Mouse (Mus musculus) urinary bladder, postnatal 14 days (tissue): ENCODE measurements around the gene Fbxl15.
A peak's percentile ranks its signal among the peaks of the same experiment; 100 is the strongest.

ENCODE experiments used
- DNase-seq: peaks from one replicate; pipeline ENCODE4 v3.0.0; 2021; ENCODE audit warnings: low spot score

Fbxl15 gene

GRCm38 (mm10) chr19:46308706-46309435 is 19.1 kb upstream of the Fbxl15 start:
- peak; percentile 90 for DNase-seq

DNA sequence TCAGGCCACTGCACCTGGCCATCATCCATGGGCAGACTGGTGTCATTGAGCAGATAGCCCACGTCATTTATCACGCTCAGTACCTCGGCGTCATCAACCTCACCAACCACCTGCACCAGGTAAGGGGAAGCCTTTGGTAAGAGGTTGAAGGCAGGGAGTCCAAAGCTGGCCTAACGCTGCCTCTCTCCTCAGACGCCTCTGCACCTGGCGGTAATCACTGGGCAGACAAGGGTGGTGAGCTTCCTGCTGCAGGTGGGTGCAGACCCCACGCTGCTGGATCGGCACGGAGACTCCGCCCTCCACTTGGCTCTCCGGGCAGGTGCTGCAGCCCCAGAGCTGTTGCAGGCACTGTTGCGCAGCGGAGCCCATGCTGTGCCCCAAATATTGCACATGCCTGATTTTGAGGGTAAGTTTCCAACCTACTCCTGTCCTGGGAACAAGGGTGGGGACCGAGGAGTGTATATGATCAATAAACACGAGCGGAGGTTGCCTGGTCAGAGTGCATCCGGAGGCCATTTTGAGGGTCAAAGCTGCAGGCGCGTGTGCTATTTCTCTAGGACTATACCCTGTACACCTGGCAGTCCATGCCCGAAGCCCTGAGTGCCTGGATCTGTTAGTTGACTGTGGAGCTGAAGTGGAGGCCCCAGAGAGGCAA is 18.2 kb upstream of the Fbxl15 start:
- DNase-seq, result no peak

DNA sequence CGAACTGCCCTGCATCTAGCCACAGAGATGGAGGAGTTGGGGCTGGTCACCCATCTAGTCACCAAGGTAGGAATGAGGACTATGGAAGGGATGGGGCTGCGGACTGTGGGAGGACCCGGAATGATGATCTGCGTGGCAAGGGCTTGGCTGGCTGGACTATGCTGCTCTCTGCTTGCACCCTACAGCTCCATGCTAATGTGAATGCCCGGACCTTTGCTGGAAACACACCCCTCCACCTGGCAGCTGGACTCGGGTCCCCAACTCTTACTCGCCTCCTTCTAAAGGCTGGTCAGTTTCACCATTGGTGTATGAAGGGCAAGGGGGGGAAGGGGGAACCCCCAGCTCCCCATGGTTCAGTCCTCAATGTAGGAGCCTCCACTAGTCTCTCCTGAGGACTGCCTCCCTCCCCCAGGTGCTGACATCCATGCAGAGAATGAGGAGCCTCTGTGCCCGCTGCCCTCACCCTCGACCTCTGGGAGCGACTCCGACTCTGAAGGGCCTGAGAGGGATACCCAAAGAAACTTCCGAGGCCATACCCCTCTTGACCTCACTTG is 17.6 kb upstream of the Fbxl15 start:
- no peak for DNase-seq

- DNase-seq, result no peak
Observed at GRCm38 (mm10) chr19:46311341-46311740, 16.6 kb upstream of the Fbxl15 start.

DNA sequence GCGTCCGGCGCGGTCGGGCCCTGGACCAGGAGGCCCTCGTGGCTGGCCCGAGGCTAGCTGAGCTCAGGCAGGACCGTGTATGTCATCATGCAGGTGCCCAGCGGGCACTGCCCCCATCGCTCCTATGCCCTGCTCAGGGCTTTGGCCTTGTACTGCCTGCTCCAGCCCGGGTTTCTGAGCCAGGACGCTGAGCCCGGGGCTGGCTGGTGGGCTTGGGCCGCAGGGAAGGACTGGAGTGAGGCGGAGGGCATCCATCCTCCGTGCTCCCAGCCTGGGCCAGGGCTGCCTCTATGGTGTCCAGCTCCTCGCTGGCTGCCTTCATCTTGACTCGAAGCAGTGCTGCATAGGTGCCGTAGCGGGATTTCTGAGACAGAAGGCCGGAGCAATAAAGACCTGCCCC is 15.4 kb upstream of the Fbxl15 start:
- DNase-seq, result no peak

- no peak for DNase-seq
Observed at GRCm38 (mm10) chr19:46313116-46313515, 14.9 kb upstream of the Fbxl15 start.

DNA sequence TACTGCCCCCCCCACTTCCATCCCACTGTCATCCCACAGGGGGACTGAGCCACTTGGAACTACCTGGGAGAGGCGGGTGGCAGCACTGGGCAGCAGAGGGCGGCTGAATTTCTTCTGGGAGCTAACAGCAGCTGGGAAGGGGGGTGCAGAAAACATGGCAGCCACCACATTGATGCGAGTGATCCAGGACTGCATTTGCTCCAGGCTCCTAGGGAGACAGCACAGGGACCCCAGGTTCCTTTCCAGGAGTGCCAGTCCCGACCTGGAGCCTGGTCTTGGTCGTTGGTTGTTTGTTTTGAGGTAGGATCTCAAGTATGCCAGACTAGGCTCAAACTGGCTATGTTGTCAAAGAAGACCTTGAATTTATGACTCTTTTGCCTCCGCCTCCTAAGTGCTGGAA is 14.4 kb upstream of the Fbxl15 start:
- DNase-seq, result no peak

DNA sequence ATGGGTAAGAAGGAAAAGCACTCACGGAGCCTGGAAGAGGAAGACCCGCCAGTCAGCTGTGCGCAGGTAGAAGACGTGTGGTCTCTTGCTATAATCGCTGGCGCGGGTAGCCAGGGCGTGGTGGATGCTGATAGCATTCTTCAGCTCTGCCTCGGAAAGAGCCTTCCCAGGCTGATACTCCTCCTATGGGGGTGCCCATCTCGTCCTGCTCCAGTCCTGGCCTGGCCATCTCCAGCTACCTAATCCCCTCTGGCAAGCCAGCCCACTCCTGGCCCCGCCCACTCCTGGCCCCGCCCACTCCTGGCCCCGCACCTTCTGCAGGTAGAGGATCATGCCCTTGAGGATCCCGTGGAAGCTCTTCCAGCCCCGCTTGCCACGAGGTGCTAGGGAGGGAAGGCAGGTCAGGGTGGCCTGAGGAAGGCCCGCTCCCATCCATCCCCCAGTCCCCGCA is 13.8 kb upstream of the Fbxl15 start:
- DNase-seq, result no peak

GRCm38 (mm10) chr19:46314872-46315742 is 12.9 kb upstream of the Fbxl15 start:
- no peak for DNase-seq

DNA sequence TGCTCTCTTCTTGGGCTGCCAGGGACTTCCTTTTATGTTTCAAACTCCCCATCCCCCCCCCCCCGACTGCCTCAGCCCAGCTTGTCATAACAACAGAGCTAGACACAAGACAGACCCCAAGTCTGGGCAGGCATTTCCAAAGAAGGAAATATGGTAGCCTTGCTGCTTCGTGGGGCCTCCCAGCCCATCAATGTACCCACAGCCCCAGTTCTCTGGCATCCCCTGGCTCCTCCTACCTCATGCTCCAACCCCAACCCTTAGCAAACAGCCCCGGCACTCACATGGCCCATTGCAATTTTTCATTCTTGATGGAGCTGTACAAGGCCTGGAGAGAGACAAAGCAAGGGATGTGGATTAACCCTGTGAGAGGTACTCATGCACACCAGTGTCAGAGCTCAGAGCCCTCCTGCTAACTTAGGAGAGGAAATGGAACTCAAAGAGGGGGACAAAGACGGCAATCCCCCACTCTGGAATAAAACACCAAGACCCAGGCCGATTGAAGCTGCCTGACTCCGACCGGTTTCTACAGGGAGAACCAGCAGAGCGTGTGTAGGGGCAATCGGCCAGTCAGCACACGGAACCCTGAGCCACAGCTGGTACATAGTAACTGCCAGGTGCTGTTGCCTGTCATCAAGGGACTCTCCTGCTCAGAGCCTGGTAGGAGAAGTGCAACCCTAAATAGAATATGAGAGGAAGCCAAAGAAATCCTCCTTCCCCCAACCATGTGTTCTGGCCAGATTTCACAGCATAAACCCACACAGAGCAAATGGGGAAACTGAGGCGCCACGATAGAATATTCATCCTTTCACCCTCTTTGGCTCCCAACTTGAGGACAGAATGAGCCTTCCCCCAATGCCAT is 12.0 kb upstream of the Fbxl15 start:
- no peak for DNase-seq

DNA sequence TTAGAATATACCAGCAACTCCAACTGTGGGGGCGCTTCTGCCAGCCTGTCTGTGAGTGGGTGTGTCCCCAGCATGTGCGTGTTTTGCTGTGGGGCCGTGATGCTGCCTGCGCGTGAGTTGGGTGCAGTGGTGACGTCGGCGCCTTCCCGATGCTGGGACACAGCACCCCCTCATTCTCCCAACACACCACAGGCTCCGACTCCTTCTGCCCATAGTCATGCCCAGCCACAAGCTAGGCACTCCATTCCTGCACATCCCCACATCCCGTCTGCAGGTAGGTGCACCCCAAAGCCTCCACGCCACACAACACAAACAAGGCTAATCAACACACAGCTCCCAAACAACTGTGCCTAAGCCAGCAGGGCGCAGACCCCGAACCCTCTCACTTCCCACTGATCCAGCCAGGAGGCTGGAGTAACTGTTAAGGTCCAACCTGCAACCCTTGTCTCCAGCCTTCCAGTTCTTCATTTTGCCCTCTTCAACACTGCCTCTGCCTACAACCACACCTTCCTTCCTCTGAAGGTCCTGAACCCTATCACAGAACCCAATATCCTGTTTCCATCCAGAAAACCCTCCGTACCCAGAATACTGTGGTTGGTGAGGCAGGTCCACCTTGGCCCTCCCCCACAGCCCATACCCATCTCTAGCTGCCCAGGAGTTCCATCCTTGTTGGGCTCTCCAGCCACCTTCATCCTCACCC is 11.0 kb upstream of the Fbxl15 start:
- no peak for DNase-seq

- DNase-seq, result no peak
Observed at GRCm38 (mm10) chr19:46317546-46317885, 10.5 kb upstream of the Fbxl15 start.

DNA sequence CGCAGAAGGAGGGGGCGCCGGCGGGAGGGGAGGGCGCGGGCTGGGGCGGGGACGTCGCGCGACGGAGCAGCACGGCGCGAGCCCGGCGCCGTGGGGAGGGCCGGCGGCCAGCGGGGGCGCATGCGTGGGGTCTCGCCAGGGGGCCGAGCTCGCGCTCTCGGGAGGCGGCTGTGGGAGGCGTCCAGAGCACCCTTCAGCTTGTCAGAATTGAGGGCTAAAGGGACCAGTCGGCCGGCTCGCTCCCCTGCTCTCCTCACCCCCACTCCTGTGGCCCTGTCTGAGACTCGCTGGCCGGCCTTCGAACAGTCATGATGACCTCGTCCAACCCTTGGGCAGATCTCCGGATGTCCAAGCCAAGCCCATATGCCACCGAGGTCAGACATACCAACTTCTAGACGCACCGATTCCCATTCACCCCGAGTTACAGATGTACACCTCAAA is 9.9 kb upstream of the Fbxl15 start:
- DNase-seq, result peak; percentile 49

DNA sequence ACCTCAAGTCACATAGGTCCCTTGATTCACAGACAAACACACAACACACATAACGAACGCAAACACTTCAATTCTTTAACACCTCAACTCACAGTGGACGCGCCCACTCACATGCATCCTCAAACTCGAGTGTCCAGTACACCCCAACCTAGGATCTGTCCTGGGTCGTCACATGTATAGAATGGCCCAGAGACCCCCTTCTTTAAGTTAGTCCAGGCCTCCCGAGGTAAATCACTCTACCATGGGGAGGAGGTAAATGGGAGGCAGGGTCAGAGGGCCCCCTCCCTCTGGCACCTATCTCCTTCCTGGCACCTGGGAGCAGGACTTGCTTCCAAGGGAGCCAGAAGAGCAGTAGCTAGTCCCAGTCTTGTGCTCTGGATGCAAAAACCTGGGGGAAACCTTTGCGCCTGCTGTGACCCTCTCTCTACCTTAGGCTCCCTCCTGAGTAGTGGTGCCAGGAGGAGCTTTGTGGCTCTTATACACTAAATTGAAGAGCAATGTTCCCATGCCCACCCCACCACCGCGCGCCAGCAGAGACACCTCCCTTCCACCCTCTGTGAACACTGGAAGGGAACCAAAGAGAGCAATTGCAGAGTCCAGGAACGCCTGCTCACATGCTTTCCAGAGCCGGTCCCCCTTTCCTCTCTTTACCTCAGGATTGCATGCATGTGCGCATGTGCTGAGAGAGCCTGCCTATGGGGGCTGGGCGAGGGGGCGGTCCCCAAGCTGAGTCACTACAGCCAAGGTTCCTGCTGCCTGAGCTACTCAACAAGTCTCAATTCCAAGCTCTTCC is 9.2 kb upstream of the Fbxl15 start:
- DNase-seq, result peak; percentile 84

- no peak for DNase-seq
Observed at GRCm38 (mm10) chr19:46320076-46320785, 7.8 kb upstream of the Fbxl15 start.

DNA sequence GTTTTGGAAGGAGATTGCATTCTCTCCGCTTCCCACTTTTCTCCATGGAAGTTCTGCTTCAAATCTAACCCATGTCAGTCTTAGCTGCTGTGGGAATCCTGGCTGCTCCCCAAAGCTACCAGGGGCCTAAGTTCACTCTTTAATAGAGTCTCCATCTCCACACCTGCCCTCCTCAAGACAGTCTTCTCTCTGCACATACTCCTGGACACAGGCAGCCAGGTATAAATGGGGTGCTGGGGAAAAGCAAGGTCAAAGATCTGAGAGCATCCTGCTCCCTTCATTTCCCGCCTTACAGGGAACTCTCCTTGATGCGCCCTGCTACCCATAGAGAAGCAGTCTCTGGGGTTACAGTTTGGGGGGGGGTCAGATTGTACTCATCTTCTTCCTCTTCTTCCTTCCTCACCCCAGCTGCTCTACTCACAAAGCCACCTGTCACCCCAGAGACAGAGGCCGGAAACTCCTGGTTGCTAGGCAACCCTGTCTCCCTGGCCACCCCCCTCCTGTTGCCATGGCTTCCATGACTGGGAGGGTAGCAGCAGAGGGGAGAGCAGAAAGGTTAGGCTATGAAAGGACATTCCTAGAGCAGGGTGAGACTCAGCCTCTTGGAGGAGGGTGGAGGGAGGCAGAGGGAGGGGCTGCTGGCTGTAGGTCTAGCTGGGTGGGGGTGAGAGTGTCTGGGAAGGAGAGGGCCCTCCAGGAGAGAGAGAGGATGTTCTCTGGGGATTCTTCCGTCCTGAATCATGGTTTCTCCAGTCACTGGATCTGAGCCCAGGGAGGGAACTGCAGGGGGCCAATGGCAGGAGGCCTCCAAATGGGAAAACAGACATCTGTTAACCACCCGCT is 6.7 kb upstream of the Fbxl15 start:
- no peak for DNase-seq

- no peak for DNase-seq
Observed at GRCm38 (mm10) chr19:46322144-46322995, 5.6 kb upstream of the Fbxl15 start.
